In genomic region chr10:70713306-70713705, GRCm38 (mm10) we compare ENCODE assay signal across 31 mouse cellular contexts. TPM values are rescaled to one million over a fixed set of nuclear protein-coding genes. Genes with fewer than 3 reads are reported as not detected.
DNase-seq lines count a peak whose midpoint lies in the region; TF ChIP-seq lines count a peak whose summit lies in the region.
"Had no signal": no experiment of that assay in that cellular context is flagged by ENCODE, and none has a peak within 500 bp of the region (broad histone marks: within the 10 kb centered on the region; RNA-seq: fewer than 3 reads in every experiment).

No protein-coding gene starts in this region.

- H3K4me3 ChIP-seq in layer of hippocampus, adult 2 months, result no peak overlapping the region
- H3K4me3 ChIP-seq: embryonic facial prominence, embryonic 10.5 days; embryonic facial prominence, embryonic 15.5 days; forebrain, embryonic 12.5 days; hindbrain, embryonic 13.5 days; kidney, embryonic 15.5 days; limb, embryonic 12.5 days; liver, embryonic 15.5 days; midbrain, embryonic 10.5 days; midbrain, embryonic 15.5 days; neural tube, embryonic 15.5 days had no signal

- TF ChIP-seq CTCF in layer of hippocampus, adult 2 months (conservative IDR thresholded peaks at IDR 0.05), result no peak

- 0 out of 2 replicates have a peak overlapping the region, but pooled peaks have one; percentile 33 for H3K27ac ChIP-seq in layer of hippocampus, adult 2 months
- H3K27ac ChIP-seq: embryonic facial prominence, embryonic 10.5 days; embryonic facial prominence, embryonic 15.5 days; forebrain, embryonic 12.5 days; hindbrain, embryonic 13.5 days; kidney, embryonic 15.5 days; limb, embryonic 12.5 days; liver, embryonic 15.5 days; midbrain, embryonic 10.5 days; midbrain, embryonic 15.5 days; neural tube, embryonic 15.5 days had no signal

- DNase-seq in layer of hippocampus, adult 2 months (ENCODE audit: low spot score in 2 of 2), result no peak
- DNase-seq in layer of hippocampus, postnatal 14 days (ENCODE audit: low spot score in 2 of 2), result no peak
- DNase-seq in left cerebral cortex, adult 18-20 months (ENCODE audit: low spot score in 2 of 2), result peak; percentile 24 to 30
- DNase-seq in left cerebral cortex, adult 9 months (ENCODE audit: low spot score in 2 of 2), result peak; percentile 32 to 54
- peak; percentile 75 for DNase-seq in telencephalon, adult 2 months (ENCODE audit: low read depth, low spot score)
- no peak for DNase-seq in kidney, postnatal 36 days
- DNase-seq: adrenal gland, adult 2 months; adrenal gland, postnatal 36 days; B cell, adult 2 months; cerebellum, adult 2 months; cerebellum, postnatal 25 days; gastrocnemius, postnatal 14 days; heart, postnatal 36 days; kidney, adult 11 months; kidney, postnatal 25 days; layer of hippocampus, postnatal 36 days; lung, embryonic 14.5 days; retina, postnatal 1 day had no signal

RNA-seq across cellular contexts. Expression of gene Phyhipl, which starts 57.5 kb away (rescaled TPM):
- 100 to 1,000 TPM; 185 to 189 TPM for total RNA-seq in layer of hippocampus, adult 2 months (2021)
- 100 to 1,000 TPM; 193 to 208 TPM for total RNA-seq in layer of hippocampus, postnatal 14 days (2021)
- 100 to 1,000 TPM; 234 TPM for total RNA-seq in left cerebral cortex, adult 18-20 months (2021)
- total RNA-seq: granulocyte monocyte progenitor cell, adult 5-6 weeks; heart, postnatal 36 days; liver, adult 2 months; megakaryocyte progenitor cell, adult 5-6 weeks had no signal

Comparison
In these comparisons a context has a peak if more than half of its experiments do, and no peak if none do; other contexts are left out.
1. DNase-seq: peak in left cerebral cortex, adult 18-20 months (2 of 2), left cerebral cortex, adult 9 months (2 of 2) and telencephalon, adult 2 months (single experiment); none in layer of hippocampus, adult 2 months (0 of 2), layer of hippocampus, postnatal 14 days (0 of 2) and kidney, postnatal 36 days (0 of 2).